Mouse (Mus musculus): Measurements from ENCODE around the gene Dgki.

Gene Dgki

DNA sequence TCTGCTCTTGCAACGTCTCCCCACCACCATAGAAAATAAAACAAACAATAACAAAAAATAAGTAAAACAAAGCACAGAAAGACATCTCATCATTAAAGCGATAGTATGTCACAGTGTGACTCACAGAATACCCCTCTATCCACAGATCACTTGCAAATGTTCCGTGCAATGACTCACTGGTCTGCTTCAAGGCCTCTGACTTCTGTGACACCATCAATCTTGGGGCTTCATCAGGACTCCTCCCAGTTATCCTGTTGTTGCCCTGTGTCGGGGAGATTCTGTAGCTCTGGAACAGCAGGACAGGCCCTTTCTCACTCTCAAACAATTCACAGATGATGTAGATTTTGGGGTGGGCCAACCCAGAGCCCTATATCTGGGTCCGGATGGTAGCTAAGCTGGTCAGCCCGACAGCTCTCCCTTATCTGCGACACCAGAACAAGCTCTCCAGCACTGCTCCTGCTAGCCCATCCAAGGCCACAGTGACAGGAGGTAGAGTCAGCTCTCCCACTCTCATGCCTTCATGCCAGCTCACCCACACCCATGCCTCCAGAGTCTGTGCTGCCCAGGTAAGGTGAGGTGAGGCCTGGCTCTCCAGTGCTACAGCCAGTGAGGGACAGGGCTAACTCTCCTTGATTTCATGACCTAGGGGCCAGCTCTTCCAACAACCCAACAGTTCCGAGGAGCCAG is 28.9 kb downstream of the Dgki start:
- no peak for TF ChIP-seq GATA4 (IDR thresholded peaks at IDR 0.05; ENCODE audit: insufficient replicate concordance, low read length)

DNA sequence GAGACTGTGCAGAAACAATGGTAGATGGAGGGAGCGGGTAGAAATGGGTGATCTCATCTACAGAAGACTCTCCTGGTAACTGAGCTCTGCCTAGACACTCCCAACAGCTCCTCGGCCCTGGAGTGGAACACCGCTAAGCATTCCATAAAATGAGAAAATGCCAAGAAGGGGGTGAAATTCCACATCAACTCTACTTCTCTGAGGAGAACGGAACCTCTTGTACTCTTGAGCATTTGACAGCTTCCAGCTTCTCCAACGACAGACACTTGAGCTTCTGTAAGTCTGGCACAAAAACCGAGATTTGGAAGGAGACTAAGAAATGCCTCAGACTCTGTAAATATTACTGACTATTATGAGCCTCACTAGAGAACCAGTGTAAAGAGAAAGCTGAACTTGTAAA is 31.4 kb downstream of the Dgki start:
- no peak for TF ChIP-seq GATA4 (IDR thresholded peaks at IDR 0.05; ENCODE audit: insufficient replicate concordance, low read length)

DNA sequence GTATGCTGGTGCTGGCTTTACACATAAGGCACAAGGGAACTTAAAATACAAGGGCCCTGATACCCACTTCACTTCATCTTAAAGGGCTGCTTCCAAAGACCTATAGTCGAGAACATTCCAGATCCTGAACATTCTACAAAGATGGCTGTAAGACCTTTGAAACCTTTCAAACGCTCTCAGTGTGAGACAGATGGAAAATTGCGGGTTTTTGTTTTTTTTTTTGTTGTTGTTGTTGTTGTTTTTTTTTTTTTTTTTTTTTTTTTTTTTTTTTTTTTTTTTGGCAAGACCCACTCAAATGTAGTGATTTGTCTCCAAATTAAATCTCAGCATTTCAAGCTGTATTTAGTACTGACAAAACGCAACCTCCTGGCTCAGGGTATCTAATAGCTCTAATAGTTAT is 32.0 kb downstream of the Dgki start:
- TF ChIP-seq GATA4 (IDR thresholded peaks at IDR 0.05; ENCODE audit: insufficient replicate concordance, low read length) = no peak

DNA sequence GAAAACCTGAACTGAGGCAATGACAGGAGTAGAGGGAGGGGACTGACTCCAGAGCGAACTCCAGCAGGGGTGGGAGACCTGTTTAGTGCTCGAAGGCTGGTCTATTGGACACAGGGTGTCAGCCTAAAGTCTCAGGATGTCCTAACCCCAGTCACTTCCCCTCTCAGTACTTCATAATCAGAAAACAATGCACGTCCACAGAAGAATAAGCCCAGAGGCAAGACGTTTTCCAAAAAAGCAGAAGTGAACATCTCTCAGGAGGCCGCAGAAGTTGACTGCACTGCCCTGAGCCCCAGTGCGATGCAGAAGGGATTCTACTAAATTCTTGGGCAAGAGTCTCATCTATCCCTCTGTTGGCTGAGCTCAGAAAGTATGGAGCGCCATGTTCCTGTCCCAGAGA is 37.5 kb downstream of the Dgki start:
- TF ChIP-seq GATA4 (IDR thresholded peaks at IDR 0.05; ENCODE audit: insufficient replicate concordance, low read length) = no peak

DNA sequence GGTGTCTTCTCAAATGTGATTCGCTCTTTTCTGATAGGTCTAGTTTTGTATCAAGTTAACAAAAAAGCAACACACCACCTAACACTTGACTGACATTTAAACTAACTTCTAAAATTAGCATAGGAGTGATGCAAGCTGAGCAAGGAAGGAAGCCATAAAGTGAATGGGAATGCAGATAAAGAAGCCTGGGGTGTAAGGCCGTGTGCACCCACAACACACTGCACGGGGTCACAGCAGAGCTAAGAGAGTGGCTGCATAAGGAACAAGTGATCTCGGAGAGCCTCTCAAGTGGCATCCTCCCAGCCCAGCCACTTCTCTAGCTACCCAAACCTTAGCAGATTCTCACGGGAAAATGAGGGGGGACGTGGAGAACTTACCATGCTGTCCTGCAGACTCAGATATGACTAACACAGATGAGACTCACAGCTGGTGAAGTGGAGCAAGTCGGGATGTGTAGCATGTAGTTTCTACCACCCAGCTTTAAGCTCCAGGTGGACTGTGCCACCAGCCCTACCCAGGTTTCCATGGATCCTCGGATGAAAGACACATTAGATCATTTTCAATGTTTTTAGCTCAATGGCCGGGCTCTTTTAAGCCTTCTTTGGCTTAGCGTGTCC is 38.6 kb downstream of the Dgki start:
- no peak for TF ChIP-seq GATA4 (IDR thresholded peaks at IDR 0.05; ENCODE audit: insufficient replicate concordance, low read length)

DNA sequence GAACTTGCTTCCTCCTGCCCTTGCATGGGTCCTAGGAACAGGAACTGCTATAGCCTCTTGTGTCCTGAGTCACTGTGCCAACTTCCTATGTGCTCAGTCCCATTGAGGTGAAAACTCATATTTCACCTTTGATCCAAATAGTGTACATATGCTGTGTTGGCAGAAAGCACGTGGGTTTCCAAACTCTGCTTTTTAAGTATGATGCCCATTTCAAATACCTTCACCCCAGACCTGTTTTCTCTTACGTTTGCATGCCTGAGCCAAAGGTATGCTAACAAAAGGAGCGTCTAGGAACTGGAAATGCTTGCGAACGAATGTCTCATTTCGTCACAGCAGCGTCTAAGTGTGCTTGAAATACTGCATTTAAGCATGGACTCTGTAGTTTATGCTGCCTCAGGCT is 41.3 kb downstream of the Dgki start:
- TF ChIP-seq GATA4 (IDR thresholded peaks at IDR 0.05; ENCODE audit: insufficient replicate concordance, low read length) = no peak

DNA sequence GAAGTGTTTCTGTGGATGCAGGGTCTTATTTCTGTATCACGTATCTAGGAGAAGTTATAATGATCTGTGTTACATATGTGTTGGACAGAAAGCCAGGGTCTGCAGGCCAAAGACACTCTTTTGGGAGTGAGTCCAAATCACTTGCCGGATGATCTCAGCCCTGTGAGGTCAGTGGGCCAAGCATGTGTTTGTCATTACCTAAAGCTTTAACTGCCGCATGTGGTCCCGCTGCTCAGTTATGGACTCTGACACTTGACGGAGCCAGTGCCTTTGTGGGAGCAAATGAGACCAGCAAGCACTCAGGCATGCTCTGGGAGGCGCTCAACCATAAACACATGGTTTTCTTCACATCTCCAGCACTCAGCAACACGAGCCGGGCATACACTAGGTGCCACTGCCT is 45.8 kb downstream of the Dgki start:
- no peak for TF ChIP-seq GATA4 (IDR thresholded peaks at IDR 0.05; ENCODE audit: insufficient replicate concordance, low read length)

DNA sequence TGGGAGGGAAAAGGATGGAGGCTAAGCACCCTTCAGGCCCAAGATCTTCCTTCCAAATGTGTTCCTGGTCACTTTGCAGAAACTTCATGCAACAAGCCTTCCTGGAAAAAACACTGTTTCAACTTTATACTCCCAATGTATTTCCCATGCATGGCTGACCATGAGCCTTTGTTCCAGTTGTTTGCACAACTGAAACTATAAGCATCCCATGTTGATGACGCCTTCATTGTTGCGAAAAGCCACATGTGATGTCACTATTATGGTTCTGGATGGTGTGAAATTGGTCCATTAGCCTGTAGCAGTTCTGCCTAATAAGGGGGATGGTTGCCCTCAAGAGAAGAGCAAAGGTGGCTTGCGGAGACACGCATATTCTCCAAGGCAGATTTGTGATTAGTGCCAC is 47.4 kb downstream of the Dgki start:
- no peak for TF ChIP-seq GATA4 (IDR thresholded peaks at IDR 0.05; ENCODE audit: insufficient replicate concordance, low read length)

DNA sequence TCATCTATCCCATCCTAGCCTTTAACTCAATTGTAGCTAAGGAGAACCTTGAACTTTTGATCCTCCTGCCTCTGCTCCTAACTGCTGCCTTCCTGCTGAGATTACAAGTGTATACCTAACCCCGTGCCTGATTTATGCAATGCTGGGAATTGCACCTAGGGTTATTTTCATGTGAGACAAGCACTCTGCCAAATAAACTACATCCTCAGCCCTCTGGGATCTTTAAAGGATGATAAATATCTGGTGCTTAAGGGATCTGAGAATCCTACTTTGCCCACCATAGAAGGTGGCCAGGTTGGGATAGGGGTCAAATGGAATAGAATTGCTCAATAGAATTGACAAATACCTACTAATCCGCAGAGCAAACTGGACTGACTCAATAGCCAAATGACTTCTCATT is 49.3 kb downstream of the Dgki start:
- no peak for TF ChIP-seq GATA4 (IDR thresholded peaks at IDR 0.05; ENCODE audit: insufficient replicate concordance, low read length)

DNA sequence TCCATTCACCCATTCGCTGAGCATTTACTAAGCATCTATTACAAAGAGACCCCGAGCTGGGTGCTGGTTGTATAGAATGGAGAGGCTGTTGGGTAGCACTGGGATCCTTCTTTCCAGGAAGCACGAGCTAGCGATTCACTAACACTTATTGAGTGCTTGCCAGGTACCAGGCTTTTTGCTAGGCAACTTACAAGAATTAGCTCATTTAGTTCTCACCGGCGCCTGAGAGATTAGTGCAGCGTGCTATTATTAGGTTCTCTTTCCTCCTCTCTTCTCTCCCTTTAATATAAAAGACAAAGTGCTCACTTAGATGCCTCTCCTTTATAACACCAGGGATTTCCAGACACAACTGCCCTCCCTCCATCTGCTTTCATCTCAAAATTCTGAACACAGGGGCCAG is 54.2 kb downstream of the Dgki start:
- no peak for TF ChIP-seq GATA4 (IDR thresholded peaks at IDR 0.05; ENCODE audit: insufficient replicate concordance, low read length)

DNA sequence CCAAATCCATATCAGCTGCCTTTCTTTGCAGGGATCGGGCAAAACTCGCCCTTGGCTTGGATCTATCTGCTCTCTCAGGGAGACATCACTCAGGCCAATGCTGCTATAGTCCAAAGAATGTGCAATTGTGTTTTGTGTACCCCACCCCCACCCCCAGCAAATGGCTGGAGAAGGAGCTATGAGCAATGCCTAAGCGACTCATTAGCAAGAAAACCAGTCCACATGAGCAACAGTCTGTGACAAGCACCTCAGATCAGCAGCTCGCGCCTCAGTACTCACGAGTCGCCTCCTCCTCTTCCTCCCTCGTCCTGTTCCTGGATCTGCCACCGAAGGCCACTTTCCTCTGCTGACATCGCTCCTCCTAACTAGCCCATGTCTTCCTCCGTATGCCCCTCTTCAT is 55.9 kb downstream of the Dgki start:
- no peak for TF ChIP-seq GATA4 (IDR thresholded peaks at IDR 0.05; ENCODE audit: insufficient replicate concordance, low read length)

DNA sequence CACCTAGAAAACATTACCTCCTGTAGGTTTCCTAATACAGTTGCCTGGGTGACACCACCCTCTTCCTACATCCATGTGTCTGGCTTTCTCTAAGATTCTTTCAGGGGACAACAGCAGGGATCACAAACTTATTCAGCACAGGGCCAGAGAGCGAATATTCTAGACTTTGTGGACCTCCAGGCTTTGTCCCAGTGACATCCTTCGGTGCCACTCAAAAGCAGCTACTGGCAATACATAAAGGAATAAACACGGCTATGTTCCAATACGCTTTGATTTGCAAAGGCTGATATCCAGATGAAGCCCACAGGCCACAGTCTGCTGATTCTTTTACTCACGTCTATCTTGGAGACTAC is 57.2 kb downstream of the Dgki start:
- TF ChIP-seq GATA4 (IDR thresholded peaks at IDR 0.05; ENCODE audit: insufficient replicate concordance, low read length) = no peak

DNA sequence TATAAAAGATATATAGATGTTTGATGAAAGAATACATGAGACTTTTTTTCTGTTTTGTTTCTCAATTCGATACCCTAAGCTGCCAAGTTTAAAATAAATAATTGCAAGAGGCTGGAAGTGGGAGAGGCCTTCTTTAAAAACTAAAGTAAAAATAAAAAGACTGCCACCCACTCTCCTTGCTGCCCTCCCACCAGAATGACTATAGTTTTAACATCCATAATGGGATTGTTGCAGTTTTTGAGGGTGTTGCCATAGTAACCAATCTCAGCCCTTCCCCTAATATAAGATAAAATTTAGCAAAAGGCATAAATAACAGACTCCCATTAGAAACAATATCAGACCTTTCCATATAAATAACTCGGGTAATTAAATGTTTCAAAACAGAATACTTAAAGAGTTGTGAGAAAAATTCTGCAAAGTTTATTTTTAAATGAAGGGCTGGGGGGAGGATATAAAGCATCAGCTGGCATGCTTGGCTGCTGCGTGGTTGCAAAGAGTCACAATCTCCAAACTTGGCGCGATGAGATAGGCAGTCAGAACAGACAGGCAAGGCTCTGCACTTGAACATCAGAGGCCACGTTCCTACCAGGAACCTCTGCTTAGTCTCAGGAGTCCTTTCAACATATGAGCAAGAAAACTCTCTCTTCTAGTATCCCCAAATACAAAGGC is 57.8 kb downstream of the Dgki start:
- no peak for TF ChIP-seq GATA4 (IDR thresholded peaks at IDR 0.05; ENCODE audit: insufficient replicate concordance, low read length)

DNA sequence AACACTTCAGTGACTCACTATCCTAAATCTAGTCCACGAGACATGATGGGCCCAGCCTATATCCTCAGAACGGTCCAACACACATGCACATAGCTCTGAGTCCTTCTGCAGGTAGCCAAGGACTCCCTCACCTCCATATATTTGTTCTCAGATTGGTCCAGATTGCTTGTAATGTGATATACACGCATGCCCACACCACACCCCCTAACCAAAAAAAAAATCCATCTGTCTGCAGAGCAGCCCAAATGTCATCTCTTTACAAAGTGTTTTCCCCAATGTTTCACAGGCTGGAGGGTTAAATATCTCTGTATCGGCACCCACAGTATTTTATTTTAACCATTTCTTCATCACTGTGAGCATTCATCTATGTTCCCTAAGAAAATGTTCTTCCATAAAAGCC is 58.5 kb downstream of the Dgki start:
- TF ChIP-seq GATA4 (IDR thresholded peaks at IDR 0.05; ENCODE audit: insufficient replicate concordance, low read length) = no peak

DNA sequence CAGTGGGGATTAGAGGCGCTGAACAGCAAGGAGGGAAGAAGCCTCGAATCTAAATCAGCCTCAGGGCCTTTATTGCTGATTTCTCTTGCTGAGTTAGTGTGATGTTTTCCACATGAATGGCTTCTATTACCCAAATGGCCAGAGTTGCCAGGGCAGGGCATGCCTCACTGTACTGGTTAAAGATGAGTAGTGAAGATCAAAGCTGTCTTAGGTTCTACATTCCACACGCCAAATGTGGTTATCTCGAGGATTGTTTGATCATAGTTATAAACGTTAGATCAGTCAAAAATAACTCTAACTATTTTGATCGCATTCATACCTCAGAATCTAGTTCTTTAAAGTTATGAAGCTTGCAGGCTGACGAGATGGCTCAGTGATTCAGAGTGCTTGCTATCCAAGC is 59.8 kb downstream of the Dgki start:
- no peak for TF ChIP-seq GATA4 (IDR thresholded peaks at IDR 0.05; ENCODE audit: insufficient replicate concordance, low read length)

DNA sequence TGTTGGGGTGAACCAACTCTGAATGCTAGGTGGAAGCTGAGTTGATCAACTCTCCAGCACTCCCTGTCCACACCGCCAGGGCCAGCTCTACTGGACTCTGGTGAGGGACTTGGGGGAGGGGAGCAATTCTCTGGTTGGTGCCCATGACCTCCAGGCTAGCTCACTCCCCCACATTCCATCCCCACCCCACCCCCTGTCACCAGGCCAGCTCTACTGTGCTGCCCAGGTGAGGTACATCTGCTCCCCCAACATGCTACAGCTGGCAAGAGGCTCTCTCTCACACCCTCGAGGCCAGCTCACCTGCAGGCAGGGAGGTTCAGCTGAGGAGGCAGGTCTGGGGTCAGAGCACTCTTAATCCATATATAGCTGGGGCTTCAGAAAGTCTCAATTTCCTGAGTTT is 63.1 kb downstream of the Dgki start:
- TF ChIP-seq GATA4 (IDR thresholded peaks at IDR 0.05; ENCODE audit: insufficient replicate concordance, low read length) = no peak

DNA sequence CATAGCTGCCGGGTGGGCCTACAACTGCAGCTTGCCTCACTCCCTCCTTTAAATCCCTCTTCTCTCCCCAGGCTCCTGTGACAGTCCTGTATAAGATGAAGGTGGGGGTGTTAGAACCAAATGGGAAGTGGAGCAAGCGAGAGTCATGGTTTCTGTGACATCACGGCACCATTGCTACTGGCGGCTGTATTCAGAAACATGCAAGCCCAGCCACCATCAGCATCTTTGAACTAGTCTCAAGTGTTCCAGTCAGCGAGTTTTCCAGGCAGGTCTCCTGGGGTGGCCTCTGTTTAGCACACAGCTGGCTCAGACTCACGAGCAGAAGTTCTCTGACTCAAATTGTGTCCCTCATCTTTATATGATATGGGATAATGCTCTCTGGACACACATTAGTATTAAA is 68.8 kb downstream of the Dgki start:
- no peak for TF ChIP-seq GATA4 (IDR thresholded peaks at IDR 0.05; ENCODE audit: insufficient replicate concordance, low read length)
